Mouse (Mus musculus) layer of hippocampus, postnatal 25 days (tissue): ENCODE results near the gene Hist1h3d. TPM values are rescaled to one million over a fixed set of nuclear protein-coding genes. Genes with fewer than 3 reads are reported as not detected.
"Not testable (repeated sequence)": the region's sequence is repeated elsewhere in the genome, so short reads cannot be mapped to it uniquely, and the experiment has no call there.

Source experiments
- DNase-seq, 2 experiments: peaks; one replicate each; pipeline ENCODE4 v3.0.0; 2022; ENCODE audit warnings: mixed read lengths in 2 of 2, low spot score in 1 of 2; ENCODE audit errors: extremely low spot score in 1 of 2
- total RNA-seq, 2 experiments: library from RNA; stranded (reverse); gene quantifications; 2 replicates each; pipeline ENCODE4 v1.2.3; 2021

The Hist1h3d gene
- total RNA-seq, 2 experiments from 2014 or later: 10.0 to 14.4 TPM

DNA sequence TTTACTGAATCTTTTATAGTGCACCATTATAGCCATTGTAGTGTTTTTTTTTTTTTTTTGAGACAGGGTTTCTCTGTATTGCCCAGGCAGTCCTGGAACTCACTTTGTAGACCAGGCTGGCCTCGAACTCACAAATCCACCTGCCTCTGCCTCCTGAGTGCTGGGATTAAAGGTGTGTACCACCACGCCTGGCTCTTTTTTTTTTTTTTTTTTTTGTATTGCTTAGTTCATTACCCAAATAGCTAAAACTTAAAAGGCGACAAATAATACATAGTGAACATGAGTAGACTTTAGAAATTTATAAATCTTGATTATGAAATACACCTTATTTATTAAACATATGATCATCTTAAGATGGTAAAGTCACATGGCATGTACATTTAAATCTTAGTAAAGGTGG lies 34.1 kb upstream of the Hist1h3d start:
- DNase-seq: no peak

- DNase-seq: not testable (repeated sequence)
Measured at GRCm38 (mm10) chr13:23542225-23542980, 33.2 kb upstream of the Hist1h3d start.

DNA sequence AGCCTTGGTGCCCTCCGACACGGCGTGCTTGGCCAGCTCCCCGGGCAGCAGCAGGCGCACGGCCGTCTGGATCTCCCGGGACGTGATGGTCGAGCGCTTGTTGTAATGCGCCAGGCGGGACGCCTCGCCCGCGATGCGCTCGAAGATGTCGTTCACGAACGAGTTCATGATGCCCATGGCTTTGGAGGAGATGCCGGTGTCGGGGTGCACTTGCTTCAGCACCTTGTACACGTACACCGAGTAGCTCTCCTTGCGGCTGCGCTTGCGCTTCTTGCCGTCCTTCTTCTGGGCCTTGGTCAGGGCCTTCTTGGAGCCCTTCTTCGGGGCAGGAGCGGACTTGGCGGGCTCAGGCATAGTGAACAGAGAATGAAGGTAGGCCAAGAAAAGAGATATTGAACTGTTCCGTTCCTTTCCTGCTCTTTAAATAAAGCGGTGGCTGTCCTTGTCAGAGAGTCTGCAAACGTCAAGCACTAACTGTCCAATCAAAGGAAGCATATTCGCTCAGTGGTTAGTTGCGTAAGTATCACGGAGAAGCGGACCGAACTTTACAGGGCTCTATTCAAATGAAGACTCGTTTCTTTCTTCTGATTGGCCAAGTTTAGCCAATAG lies 32.5 kb upstream of the Hist1h3d start, which contains the start of gene Hist1h2bh:
Gene Hist1h2bh, minus strand, starts transcription at position 394 of the 609 bp plus-strand sequence.
- not testable (repeated sequence) for DNase-seq

DNA sequence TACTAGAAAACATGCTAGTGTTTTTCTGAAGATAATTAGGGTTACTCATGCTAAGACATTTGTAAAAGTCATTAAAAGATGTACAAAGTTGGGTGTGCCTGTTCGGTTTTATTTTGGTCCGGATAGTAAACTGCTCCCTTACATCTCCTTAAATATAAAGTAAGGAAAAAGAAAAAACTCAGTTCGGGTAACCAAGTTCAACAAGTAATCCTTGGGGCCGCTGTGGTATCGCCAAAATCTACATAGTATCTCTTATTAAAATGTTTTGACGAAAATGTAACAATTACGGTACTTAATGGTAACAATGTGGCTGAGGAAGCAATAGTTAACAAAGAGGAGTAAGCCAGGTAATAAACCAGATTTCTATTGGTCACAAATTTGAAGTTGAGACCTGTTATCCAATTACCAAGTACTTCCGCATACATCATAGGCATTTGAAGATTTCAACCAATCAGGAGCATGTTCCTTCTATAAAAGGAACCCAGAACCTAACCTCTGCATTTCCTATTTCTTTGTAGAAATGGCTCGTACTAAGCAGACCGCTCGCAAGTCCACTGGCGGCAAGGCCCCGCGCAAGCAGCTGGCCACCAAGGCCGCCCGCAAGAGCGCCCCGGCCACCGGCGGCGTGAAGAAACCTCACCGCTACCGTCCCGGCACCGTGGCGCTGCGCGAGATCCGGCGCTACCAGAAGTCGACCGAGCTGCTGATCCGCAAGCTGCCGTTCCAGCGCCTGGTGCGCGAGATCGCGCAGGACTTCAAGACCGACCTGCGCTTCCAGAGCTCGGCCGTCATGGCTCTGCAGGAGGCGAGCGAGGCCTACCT lies 31.4 kb upstream of the Hist1h3d start, which contains the start of gene Hist1h3f:
Gene Hist1h3f, plus strand, starts transcription at position 88 of the 822 bp plus-strand sequence.
- DNase-seq: peak; percentile 49 to 71

GRCm38 (mm10) chr13:23544787-23545120 lies 30.8 kb upstream of the Hist1h3d start:
- not testable (repeated sequence) for DNase-seq

DNA sequence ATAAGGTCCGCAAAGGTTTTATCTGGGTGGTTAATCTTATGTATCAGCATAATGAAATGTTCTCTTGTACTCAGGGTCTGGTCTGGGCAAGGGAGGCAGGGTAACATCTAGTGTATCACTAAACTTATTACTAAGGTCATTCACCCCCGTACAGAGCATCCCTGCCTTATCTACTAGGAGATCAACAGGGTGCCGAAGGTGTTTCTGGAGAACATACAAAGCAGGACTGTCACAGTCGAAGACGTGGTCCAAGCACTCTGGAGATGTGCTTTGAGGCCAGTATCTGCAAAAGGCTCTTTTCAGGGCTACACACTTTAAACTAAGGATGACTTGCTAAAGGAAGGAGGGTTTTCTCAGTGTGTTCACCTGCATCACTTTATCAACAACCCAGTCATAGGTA lies 28.9 kb upstream of the Hist1h3d start:
- DNase-seq: no peak

DNA sequence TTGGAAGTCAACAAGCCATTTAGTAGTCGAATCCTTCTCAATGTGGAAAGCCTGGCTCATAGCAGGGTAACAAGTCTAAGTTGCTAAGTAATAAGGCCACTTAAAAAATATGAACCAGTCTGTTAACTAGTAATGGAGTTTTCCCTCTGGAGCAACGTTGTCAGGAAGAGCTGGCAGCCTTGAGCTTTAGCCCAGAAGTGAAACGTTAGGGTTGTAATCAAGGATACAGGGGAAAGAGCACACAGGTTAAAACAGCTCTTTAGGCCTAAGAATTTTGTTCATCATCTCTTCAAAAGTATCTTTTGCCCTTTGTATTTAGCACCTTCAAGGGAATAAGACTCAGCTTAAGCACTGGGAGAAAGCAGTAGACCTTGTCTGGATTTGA lies 24.8 kb upstream of the Hist1h3d start:
- no peak for DNase-seq

- DNase-seq: peak; percentile 75 to 82
Measured at GRCm38 (mm10) chr13:23551146-23551834, 24.3 kb upstream of the Hist1h3d start, which contains the start of gene Hist1h4f. TSS of gene Hist1h4f (minus strand) at chr13:23551648.

GRCm38 (mm10) chr13:23551931-23552914 lies 23.3 kb upstream of the Hist1h3d start:
- no peak for DNase-seq

- no peak for DNase-seq
Measured at GRCm38 (mm10) chr13:23552962-23553361, 22.6 kb upstream of the Hist1h3d start, which contains the start of gene Hist1h1d. TSS of gene Hist1h1d (plus strand) at chr13:23553262.

DNA sequence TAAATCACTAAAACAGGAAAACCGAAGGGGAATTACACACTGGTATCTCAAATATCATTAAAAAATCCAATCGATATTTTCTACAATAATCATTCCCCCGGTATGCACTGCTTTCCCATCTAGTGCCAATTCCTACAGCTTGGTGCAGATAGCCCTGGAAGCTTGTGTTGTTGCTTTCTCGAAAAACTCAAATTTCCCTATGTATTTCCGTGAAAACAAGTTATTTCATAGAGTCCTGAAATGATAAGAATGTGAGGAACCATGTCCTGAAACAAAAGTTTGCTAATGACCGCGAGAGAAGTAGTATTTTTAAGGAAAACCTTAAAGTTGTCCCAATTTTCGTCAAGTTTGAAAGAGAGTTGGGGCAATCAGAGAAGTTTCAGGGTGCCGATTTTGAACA lies 21.2 kb upstream of the Hist1h3d start:
- DNase-seq: no peak

GRCm38 (mm10) chr13:23554925-23555838 lies 20.4 kb upstream of the Hist1h3d start:
- peak; percentile 62 to 64 for DNase-seq

DNA sequence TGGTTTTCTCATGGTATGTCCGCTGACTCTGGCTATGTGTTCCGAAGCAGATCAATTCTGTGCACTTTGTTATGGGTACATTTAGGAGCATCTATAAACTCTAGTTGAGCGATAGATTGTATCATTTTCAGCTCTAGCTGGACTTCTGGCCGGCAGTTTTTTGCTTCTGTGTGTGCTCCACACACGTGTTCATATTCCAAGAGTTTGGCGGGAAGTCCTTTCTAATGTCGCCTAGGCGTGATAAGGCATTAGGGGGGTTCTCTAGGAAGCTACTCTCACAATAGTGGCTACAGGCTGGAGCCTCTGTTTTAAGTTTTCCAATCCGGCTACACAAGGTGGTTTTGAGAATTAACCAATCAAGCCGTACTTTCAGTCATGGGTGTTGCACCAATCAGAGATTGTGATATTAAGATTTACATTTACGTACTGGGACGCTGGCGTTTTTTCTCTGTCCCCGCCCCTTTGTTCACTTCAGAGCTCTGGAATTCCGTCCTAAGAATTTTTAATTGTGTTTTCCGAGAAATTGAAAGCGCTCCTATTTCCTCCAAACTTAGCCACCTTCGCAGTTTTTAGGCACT lies 19.6 kb upstream of the Hist1h3d start:
- DNase-seq: peak; percentile 32 to 36

DNA sequence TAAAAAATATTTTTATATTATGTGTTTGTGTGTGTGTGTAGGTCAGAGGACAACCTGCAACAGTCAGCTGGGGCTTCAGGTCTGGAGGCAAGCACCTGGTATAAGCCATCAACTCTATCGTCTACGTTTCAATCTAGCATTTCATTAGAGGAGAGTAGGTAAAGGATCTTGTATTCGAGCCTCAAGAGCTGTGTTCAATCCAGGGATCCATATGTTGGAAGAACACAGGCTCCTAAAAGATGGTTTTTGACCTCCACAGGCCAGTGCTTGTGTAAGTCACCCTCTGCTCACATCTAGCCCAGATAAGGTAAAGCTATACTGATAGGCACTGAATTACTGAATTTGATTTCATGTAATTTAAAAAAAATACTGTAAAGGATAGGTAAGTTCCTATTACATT lies 18.7 kb upstream of the Hist1h3d start:
- no peak for DNase-seq

DNA sequence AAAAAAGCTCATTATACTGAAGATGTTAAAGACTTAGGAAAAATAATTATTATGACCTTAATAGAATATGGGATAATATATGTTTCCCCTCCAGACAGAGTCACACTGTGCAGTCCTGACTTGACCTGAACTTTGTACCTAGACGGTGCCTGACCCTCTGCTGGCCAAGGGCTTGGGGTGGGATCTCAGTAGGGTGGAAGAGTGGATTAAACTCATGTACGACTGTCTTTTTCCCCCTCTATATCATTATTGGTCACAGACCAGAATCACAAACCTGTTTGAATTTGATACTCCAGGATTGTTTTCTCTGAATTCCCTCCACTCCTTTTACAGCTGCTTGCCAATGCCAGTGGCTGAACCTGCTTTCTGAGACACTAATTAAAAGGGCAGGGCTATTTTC lies 14.9 kb upstream of the Hist1h3d start:
- DNase-seq: not testable (repeated sequence)

- not testable (repeated sequence) for DNase-seq
Measured at GRCm38 (mm10) chr13:23561531-23561882, 14.1 kb upstream of the Hist1h3d start.

DNA sequence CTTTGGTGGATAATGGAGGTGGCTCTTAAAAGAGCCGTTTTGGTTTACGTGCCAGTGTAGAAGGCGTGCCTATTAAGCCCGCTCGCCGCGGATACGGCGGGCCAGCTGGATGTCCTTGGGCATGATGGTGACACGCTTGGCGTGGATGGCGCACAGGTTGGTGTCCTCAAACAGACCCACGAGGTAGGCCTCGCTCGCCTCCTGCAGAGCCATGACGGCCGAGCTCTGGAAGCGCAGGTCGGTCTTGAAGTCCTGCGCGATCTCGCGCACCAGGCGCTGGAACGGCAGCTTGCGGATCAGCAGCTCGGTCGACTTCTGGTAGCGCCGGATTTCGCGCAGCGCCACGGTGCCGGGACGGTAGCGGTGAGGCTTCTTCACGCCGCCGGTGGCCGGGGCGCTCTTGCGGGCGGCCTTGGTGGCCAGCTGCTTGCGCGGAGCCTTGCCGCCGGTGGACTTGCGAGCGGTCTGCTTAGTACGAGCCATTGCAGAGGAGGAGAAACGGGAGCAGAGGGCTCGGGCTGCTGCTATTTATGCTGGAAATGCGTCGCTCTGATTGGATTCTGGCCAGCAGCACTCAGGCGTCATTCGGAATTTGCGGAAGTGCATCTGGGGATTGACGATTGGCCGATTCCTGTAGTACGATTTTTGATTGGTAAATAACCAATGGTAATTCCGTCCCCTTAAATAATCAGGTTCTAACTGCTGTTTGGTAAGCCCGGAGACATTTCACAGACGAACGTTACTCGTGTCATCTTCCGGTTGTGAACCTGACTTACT lies 13.5 kb upstream of the Hist1h3d start, which contains the start of gene Hist1h3e:
Gene Hist1h3e, minus strand, starts transcription at position 487 of the 777 bp plus-strand sequence.
- peak; percentile 88 to 94 for DNase-seq
